Mouse (Mus musculus) G1E (cell line): Measurements from ENCODE around the gene Crtam.

Experiments
- CTCF ChIP-seq: IDR thresholded peaks from 2 replicates; pipeline ENCODE4 v1.5.1; 2012; ENCODE audit warnings: low read depth, low read length, inconsistent platforms, mixed read lengths
- GATA1 ChIP-seq: IDR thresholded peaks from 2 replicates; pipeline ENCODE4 v1.6.1; 2012; ENCODE audit warnings: borderline replicate concordance, low read length, inconsistent platforms, mixed read lengths
- GATA2 ChIP-seq: IDR thresholded peaks from 2 replicates; pipeline ENCODE4 v1.6.1; 2012; ENCODE audit warnings: low read depth, low read length, inconsistent platforms, borderline replicate concordance
- TAL1 ChIP-seq: conservative IDR thresholded peaks from 2 replicates; pipeline ENCODE4 v1.6.1; 2012; ENCODE audit warnings: low read depth, low read length, inconsistent platforms, mixed read lengths

- TF ChIP-seq CTCF (no peak), TAL1 (no peak), GATA2 (no peak), GATA1 (no peak)
Measured at GRCm38 (mm10) chr9:40974042-40974801, 30.2 kb downstream of the Crtam start.
